Mouse (Mus musculus): ENCODE data around the gene Ece1.

GRCm38 (mm10) chr4:137902873-137903272 is 40.8 kb downstream of the Ece1 start:
- TF ChIP-seq POLR2A (IDR thresholded peaks at IDR 0.05; ENCODE audit: borderline replicate concordance, extremely low read depth, low read depth, low read length) = no peak
- no peak for TF ChIP-seq CTCF (IDR thresholded peaks at IDR 0.05; ENCODE audit: insufficient read depth, low read length)

Data from lung, adult 2 months (tissue).